Mouse (Mus musculus) heart, postnatal 0 days (tissue): ENCODE results near the gene Wnk2.

Source experiments
- CTCF ChIP-seq: IDR thresholded peaks from 2 replicates; pipeline ENCODE4 v1.5.1; 2016; ENCODE audit warnings: antibody characterized with exemption, control low read depth, low read depth
- EP300 ChIP-seq: IDR thresholded peaks from 2 replicates; pipeline ENCODE4 v1.6.1; 2016; ENCODE audit warnings: antibody characterized with exemption, low read depth

DNA sequence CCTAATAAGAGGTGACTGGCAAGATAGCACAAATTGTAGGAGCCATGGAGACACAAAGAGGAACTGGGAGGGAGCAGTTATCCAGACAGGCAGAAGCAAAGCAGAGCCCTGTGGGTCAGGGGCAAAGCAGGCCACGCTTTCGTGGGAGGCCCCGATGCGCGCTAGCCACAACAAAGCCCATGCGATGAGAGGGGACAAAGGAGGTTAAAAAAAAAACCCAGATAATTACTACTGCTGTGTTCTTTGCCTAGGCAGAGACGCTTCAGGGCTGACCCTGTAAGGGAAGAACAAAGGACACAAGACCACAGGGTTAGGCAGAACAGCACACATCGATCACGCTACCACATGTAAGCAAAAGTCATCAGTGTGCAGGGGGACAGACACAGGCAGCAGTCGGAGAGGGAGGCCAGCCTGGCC is 103.7 kb downstream of the Wnk2 start:
- no peak for TF ChIP-seq CTCF
- TF ChIP-seq EP300: no peak
